Mouse (Mus musculus): ENCODE measurements around the gene Arsg. TPM values are rescaled to one million over a fixed set of nuclear protein-coding genes. Genes with fewer than 3 reads are reported as not detected.
A peak's percentile ranks its signal among the peaks of the same experiment; 100 is the strongest.

Arsg gene
- polyA plus RNA-seq, 1 experiment from 2014 or later, result 3.2 TPM

- DNase-seq (ENCODE audit: low spot score) (no peak), ATAC-seq (ENCODE audit: low FRiP score, low TSS enrichment) (no peak)
- no peaks in the 10 kb centered on the region for H3K4me1 ChIP-seq (replicated peaks; ENCODE audit: control insufficient read depth, insufficient read depth)
- no peaks in the 10 kb centered on the region for H3K36me3 ChIP-seq (ENCODE audit: control insufficient read depth, insufficient read depth, low read length)
- H3K9me3 ChIP-seq (ENCODE audit: control insufficient read depth, low read length), result no peaks in the 10 kb centered on the region
- H3K9ac ChIP-seq (ENCODE audit: low read length), result no peak overlapping the region
- no peaks in the 10 kb centered on the region for H3K27me3 ChIP-seq (ENCODE audit: control insufficient read depth, insufficient read depth, low read length)
- no peak overlapping the region for H3K4me3 ChIP-seq (ENCODE audit: low read depth, low read length)
- H3K4me2 ChIP-seq (replicated peaks; ENCODE audit: low read depth), result no peak overlapping the region
- H3K27ac ChIP-seq (replicated peaks), result no peak overlapping the region
- 61% methylated on average over 6 of the region's 6 CpGs for WGBS
- no peak for TF ChIP-seq EP300 (optimal IDR thresholded peaks at IDR 0.05)
- TF ChIP-seq CTCF (IDR thresholded peaks at IDR 0.05; ENCODE audit: low read depth), result no peak
Observed at GRCm38 (mm10) chr11:109476653-109477052, 3.5 kb downstream of the Arsg start.

GRCm38 (mm10) chr11:109477606-109478380, 4.6 kb downstream of the Arsg start:
- Histone ChIP-seq H3K4me3 (ENCODE audit: low read depth, low read length) (no peak overlapping the region), H3K27ac (replicated peaks) (no peak overlapping the region), H3K4me2 (replicated peaks; ENCODE audit: low read depth) (no peak overlapping the region), H3K27me3 (ENCODE audit: control insufficient read depth, insufficient read depth, low read length) (no peaks in the 10 kb centered on the region), H3K9me3 (ENCODE audit: control insufficient read depth, low read length) (no peaks in the 10 kb centered on the region), H3K4me1 (replicated peaks; ENCODE audit: control insufficient read depth, insufficient read depth) (no peaks in the 10 kb centered on the region), H3K9ac (ENCODE audit: low read length) (no peak overlapping the region), H3K36me3 (ENCODE audit: control insufficient read depth, insufficient read depth, low read length) (no peaks in the 10 kb centered on the region)
- DNase-seq (ENCODE audit: low spot score) (no peak), ATAC-seq (ENCODE audit: low FRiP score, low TSS enrichment) (no peak)
- TF ChIP-seq CTCF (IDR thresholded peaks at IDR 0.05; ENCODE audit: low read depth) (no peak), EP300 (optimal IDR thresholded peaks at IDR 0.05) (no peak)
- 48% methylated on average over 16 of the region's 16 CpGs for WGBS

GRCm38 (mm10) chr11:109479575-109480285, 6.6 kb downstream of the Arsg start:
- WGBS, result 61% methylated on average over 16 of the region's 16 CpGs
- Histone ChIP-seq H3K27me3 (ENCODE audit: control insufficient read depth, insufficient read depth, low read length) (no peaks in the 10 kb centered on the region), H3K9me3 (ENCODE audit: control insufficient read depth, low read length) (no peaks in the 10 kb centered on the region), H3K4me1 (replicated peaks; ENCODE audit: control insufficient read depth, insufficient read depth) (no peaks in the 10 kb centered on the region), H3K4me3 (ENCODE audit: low read depth, low read length) (no peak overlapping the region), H3K4me2 (replicated peaks; ENCODE audit: low read depth) (no peak overlapping the region), H3K9ac (ENCODE audit: low read length) (no peak overlapping the region), H3K27ac (replicated peaks) (no peak overlapping the region), H3K36me3 (ENCODE audit: control insufficient read depth, insufficient read depth, low read length) (no peaks in the 10 kb centered on the region)
- TF ChIP-seq CTCF (IDR thresholded peaks at IDR 0.05; ENCODE audit: low read depth), result no peak
- TF ChIP-seq EP300 (optimal IDR thresholded peaks at IDR 0.05), result no peak
- ATAC-seq (ENCODE audit: low FRiP score, low TSS enrichment), result peak; percentile 67
- DNase-seq (ENCODE audit: low spot score), result no peak

- H3K9ac ChIP-seq (ENCODE audit: low read length), result no peak overlapping the region
- H3K4me3 ChIP-seq (ENCODE audit: low read depth, low read length), result no peak overlapping the region
- no peak overlapping the region for H3K4me2 ChIP-seq (replicated peaks; ENCODE audit: low read depth)
- no peaks in the 10 kb centered on the region for H3K36me3 ChIP-seq (ENCODE audit: control insufficient read depth, insufficient read depth, low read length)
- no peaks in the 10 kb centered on the region for H3K9me3 ChIP-seq (ENCODE audit: control insufficient read depth, low read length)
- 70% methylated on average over 8 of the region's 8 CpGs for WGBS
- DNase-seq (ENCODE audit: low spot score) (no peak), ATAC-seq (ENCODE audit: low FRiP score, low TSS enrichment) (no peak)
- no peak for TF ChIP-seq CTCF (IDR thresholded peaks at IDR 0.05; ENCODE audit: low read depth)
- TF ChIP-seq EP300 (optimal IDR thresholded peaks at IDR 0.05), result no peak
- H3K4me1 ChIP-seq (replicated peaks; ENCODE audit: control insufficient read depth, insufficient read depth), result no peaks in the 10 kb centered on the region
- H3K27me3 ChIP-seq (ENCODE audit: control insufficient read depth, insufficient read depth, low read length), result no peaks in the 10 kb centered on the region
- no peak overlapping the region for H3K27ac ChIP-seq (replicated peaks)
Observed at GRCm38 (mm10) chr11:109480440-109480839, 7.3 kb downstream of the Arsg start.

GRCm38 (mm10) chr11:109485398-109486045, 12.3 kb downstream of the Arsg start:
- Histone ChIP-seq H3K4me3 (ENCODE audit: low read depth, low read length) (no peak overlapping the region), H3K27ac (replicated peaks) (no peak overlapping the region), H3K4me1 (replicated peaks; ENCODE audit: control insufficient read depth, insufficient read depth) (no peaks in the 10 kb centered on the region), H3K9me3 (ENCODE audit: control insufficient read depth, low read length) (no peaks in the 10 kb centered on the region), H3K4me2 (replicated peaks; ENCODE audit: low read depth) (no peak overlapping the region), H3K36me3 (ENCODE audit: control insufficient read depth, insufficient read depth, low read length) (no peaks in the 10 kb centered on the region), H3K9ac (ENCODE audit: low read length) (no peak overlapping the region), H3K27me3 (ENCODE audit: control insufficient read depth, insufficient read depth, low read length) (no peaks in the 10 kb centered on the region)
- no peak for DNase-seq (ENCODE audit: low spot score)
- 85% methylated on average over 15 of the region's 15 CpGs for WGBS
- ATAC-seq (ENCODE audit: low FRiP score, low TSS enrichment), result no peak
- TF ChIP-seq EP300 (optimal IDR thresholded peaks at IDR 0.05), result no peak
- no peak for TF ChIP-seq CTCF (IDR thresholded peaks at IDR 0.05; ENCODE audit: low read depth)
